Mouse (Mus musculus) liver, adult 2 months (tissue): Measurements from ENCODE around the gene Vps35l.

Experiments used
- CTCF ChIP-seq: fragments of 200-500 bp; IDR thresholded peaks from 2 replicates; pipeline ENCODE4 v1.5.1; 2011; ENCODE audit warnings: low read depth, low read length, control low read depth
- POLR2A ChIP-seq: fragments of 200-500 bp; IDR thresholded peaks from 2 replicates; pipeline ENCODE4 v1.6.1; 2011; ENCODE audit warnings: low read length, control low read depth; ENCODE audit not compliant: insufficient read depth; ENCODE audit errors: extremely low read depth

- no peak for TF ChIP-seq POLR2A
- no peak for TF ChIP-seq CTCF
Observed at GRCm38 (mm10) chr7:118824451-118824850, 84.4 kb downstream of the Vps35l start.
